Mouse (Mus musculus): ENCODE results near the gene Ctsh.
"Not testable (repeated sequence)": the region's sequence is repeated elsewhere in the genome, so short reads cannot be mapped to it uniquely, and the experiment has no call there.

GRCm38 (mm10) chr9:90042906-90043305 lies 11.0 kb upstream of the Ctsh start:
- not testable (repeated sequence) for TF ChIP-seq CTCF (IDR thresholded peaks at IDR 0.05; ENCODE audit: borderline replicate concordance, insufficient read depth, low read depth, low read length); POLR2A (IDR thresholded peaks at IDR 0.05; ENCODE audit: borderline replicate concordance, insufficient read depth, low read length)
